Mouse (Mus musculus): ENCODE measurements around the gene 1700025G04Rik. TPM values are rescaled to one million over a fixed set of nuclear protein-coding genes. Genes with fewer than 3 reads are reported as not detected.

1700025G04Rik gene
- polyA plus RNA-seq, 1 experiment from 2014 or later: 25.8 TPM

GRCm38 (mm10) chr1:152000461-152000860 is 89.5 kb downstream of the 1700025G04Rik start:
- ATAC-seq: no peak
- no peak overlapping the region for H3K9ac ChIP-seq (ENCODE audit: low read depth, low read length)
- no peaks in the 10 kb centered on the region for H3K27me3 ChIP-seq (replicated peaks; ENCODE audit: control insufficient read depth, insufficient read depth, low read length)
- no peaks in the 10 kb centered on the region for H3K4me1 ChIP-seq (replicated peaks; ENCODE audit: control insufficient read depth, insufficient read depth, low read length)
- H3K9me3 ChIP-seq (ENCODE audit: control insufficient read depth): no peaks in the 10 kb centered on the region
- no peak overlapping the region for H3K4me3 ChIP-seq (ENCODE audit: low read depth, low read length)
- no peak overlapping the region for H3K4me2 ChIP-seq (replicated peaks; ENCODE audit: low read depth)
- 87% methylated on average over 5 of the region's 5 CpGs for WGBS
- no peak overlapping the region for H3K27ac ChIP-seq (ENCODE audit: low read depth, low read length)
- no peak for TF ChIP-seq CTCF (IDR thresholded peaks at IDR 0.05; ENCODE audit: low read depth)
- H3K36me3 ChIP-seq (ENCODE audit: control insufficient read depth, insufficient read depth): peaks cover 13% of the 10 kb centered on the region

GRCm38 (mm10) chr1:151999424-151999842 is 90.5 kb downstream of the 1700025G04Rik start:
- no peaks in the 10 kb centered on the region for H3K27me3 ChIP-seq (replicated peaks; ENCODE audit: control insufficient read depth, insufficient read depth, low read length)
- peaks cover 8% of the 10 kb centered on the region for H3K36me3 ChIP-seq (ENCODE audit: control insufficient read depth, insufficient read depth)
- no peak for TF ChIP-seq CTCF (IDR thresholded peaks at IDR 0.05; ENCODE audit: low read depth)
- no peak overlapping the region for H3K27ac ChIP-seq (ENCODE audit: low read depth, low read length)
- ATAC-seq: no peak
- WGBS: 67% methylated on average over 7 of the region's 7 CpGs
- no peak overlapping the region for H3K4me2 ChIP-seq (replicated peaks; ENCODE audit: low read depth)
- H3K9me3 ChIP-seq (ENCODE audit: control insufficient read depth): no peaks in the 10 kb centered on the region
- no peaks in the 10 kb centered on the region for H3K4me1 ChIP-seq (replicated peaks; ENCODE audit: control insufficient read depth, insufficient read depth, low read length)
- H3K9ac ChIP-seq (ENCODE audit: low read depth, low read length): no peak overlapping the region
- H3K4me3 ChIP-seq (ENCODE audit: low read depth, low read length): no peak overlapping the region

GRCm38 (mm10) chr1:151998721-151999206 is 91.2 kb downstream of the 1700025G04Rik start:
- Histone ChIP-seq H3K4me3 (ENCODE audit: low read depth, low read length) (no peak overlapping the region), H3K4me1 (replicated peaks; ENCODE audit: control insufficient read depth, insufficient read depth, low read length) (no peaks in the 10 kb centered on the region), H3K27me3 (replicated peaks; ENCODE audit: control insufficient read depth, insufficient read depth, low read length) (no peaks in the 10 kb centered on the region), H3K36me3 (ENCODE audit: control insufficient read depth, insufficient read depth) (peaks cover 7% of the 10 kb centered on the region), H3K9me3 (ENCODE audit: control insufficient read depth) (no peaks in the 10 kb centered on the region), H3K4me2 (replicated peaks; ENCODE audit: low read depth) (no peak overlapping the region), H3K27ac (ENCODE audit: low read depth, low read length) (no peak overlapping the region), H3K9ac (ENCODE audit: low read depth, low read length) (no peak overlapping the region)
- WGBS: 67% methylated on average over 8 of the region's 8 CpGs
- ATAC-seq: no peak
- TF ChIP-seq CTCF (IDR thresholded peaks at IDR 0.05; ENCODE audit: low read depth): no peak

- ATAC-seq: no peak
- no peaks in the 10 kb centered on the region for H3K9me3 ChIP-seq (ENCODE audit: control insufficient read depth)
- no peaks in the 10 kb centered on the region for H3K4me1 ChIP-seq (replicated peaks; ENCODE audit: control insufficient read depth, insufficient read depth, low read length)
- no peak overlapping the region for H3K9ac ChIP-seq (ENCODE audit: low read depth, low read length)
- TF ChIP-seq CTCF (IDR thresholded peaks at IDR 0.05; ENCODE audit: low read depth): no peak
- H3K4me2 ChIP-seq (replicated peaks; ENCODE audit: low read depth): no peak overlapping the region
- peaks cover 5% of the 10 kb centered on the region; the same call in 1 of the 2 replicates for H3K36me3 ChIP-seq (ENCODE audit: control insufficient read depth, insufficient read depth)
- 77% methylated on average over 7 of the region's 7 CpGs for WGBS
- no peaks in the 10 kb centered on the region for H3K27me3 ChIP-seq (replicated peaks; ENCODE audit: control insufficient read depth, insufficient read depth, low read length)
- H3K27ac ChIP-seq (ENCODE audit: low read depth, low read length): no peak overlapping the region
- H3K4me3 ChIP-seq (ENCODE audit: low read depth, low read length): no peak overlapping the region
Observed at GRCm38 (mm10) chr1:151997591-151997990, 92.3 kb downstream of the 1700025G04Rik start.

GRCm38 (mm10) chr1:151995948-151996697 is 93.8 kb downstream of the 1700025G04Rik start:
- H3K27me3 ChIP-seq (replicated peaks; ENCODE audit: control insufficient read depth, insufficient read depth, low read length): no peaks in the 10 kb centered on the region
- H3K9me3 ChIP-seq (ENCODE audit: control insufficient read depth): no peaks in the 10 kb centered on the region
- H3K9ac ChIP-seq (ENCODE audit: low read depth, low read length): no peak overlapping the region
- no peak for ATAC-seq
- H3K4me3 ChIP-seq (ENCODE audit: low read depth, low read length): no peak overlapping the region
- 0 out of 2 replicates have a peak, but pooled peaks cover 5% of the 10 kb centered on the region for H3K36me3 ChIP-seq (ENCODE audit: control insufficient read depth, insufficient read depth)
- no peak for TF ChIP-seq CTCF (IDR thresholded peaks at IDR 0.05; ENCODE audit: low read depth)
- WGBS: 65% methylated on average over 10 of the region's 10 CpGs
- H3K4me1 ChIP-seq (replicated peaks; ENCODE audit: control insufficient read depth, insufficient read depth, low read length): no peaks in the 10 kb centered on the region
- H3K4me2 ChIP-seq (replicated peaks; ENCODE audit: low read depth): no peak overlapping the region
- no peak overlapping the region for H3K27ac ChIP-seq (ENCODE audit: low read depth, low read length)

- Histone ChIP-seq H3K9me3 (ENCODE audit: control insufficient read depth) (no peaks in the 10 kb centered on the region), H3K27me3 (replicated peaks; ENCODE audit: control insufficient read depth, insufficient read depth, low read length) (no peaks in the 10 kb centered on the region), H3K27ac (ENCODE audit: low read depth, low read length) (no peak overlapping the region), H3K4me2 (replicated peaks; ENCODE audit: low read depth) (no peak overlapping the region), H3K4me3 (ENCODE audit: low read depth, low read length) (no peak overlapping the region), H3K9ac (ENCODE audit: low read depth, low read length) (no peak overlapping the region), H3K4me1 (replicated peaks; ENCODE audit: control insufficient read depth, insufficient read depth, low read length) (no peaks in the 10 kb centered on the region), H3K36me3 (ENCODE audit: control insufficient read depth, insufficient read depth) (0 out of 2 replicates have a peak, but pooled peaks cover 3% of the 10 kb centered on the region)
- no peak for ATAC-seq
- no peak for TF ChIP-seq CTCF (IDR thresholded peaks at IDR 0.05; ENCODE audit: low read depth)
- 88% methylated on average over 6 of the region's 6 CpGs for WGBS
Observed at GRCm38 (mm10) chr1:151994271-151994670, 95.7 kb downstream of the 1700025G04Rik start.
